Mouse (Mus musculus) embryonic facial prominence, embryonic 13.5 days (tissue): ENCODE measurements at regions not wholly inside any gene's neighbourhood (a gene's known extent, or its start where the extent isn't known, plus 50 kb on each side); places are given as distances from the start of the nearest gene placed in this dataset.
"Not testable (repeated sequence)": the region's sequence is repeated elsewhere in the genome, so short reads cannot be mapped to it uniquely, and the experiment has no call there.

Experiments used
- ATAC-seq: fragments of 200-750 bp; cut with Nextera tagmentation; 2 replicates; pipeline ENCODE4 v1.8.0; 2017; ENCODE audit warnings: low read depth; ENCODE audit not compliant: insufficient number of reproducible peaks, insufficient read depth, low FRiP score, low TSS enrichment
- H3K27ac ChIP-seq: fragments of 300-500 bp; sonication (generic); 2 replicates; pipeline ENCODE4 v1.5.1; 2015; ENCODE audit warnings: moderate library complexity, mild to moderate bottlenecking, inconsistent platforms
- H3K27me3 ChIP-seq: fragments of 300-500 bp; sonication (generic); 2 replicates; pipeline ENCODE4 v1.6.1; 2015; ENCODE audit warnings: mild to moderate bottlenecking, inconsistent platforms
- H3K36me3 ChIP-seq: fragments of 300-500 bp; sonication (generic); 2 replicates; pipeline ENCODE4 v1.6.1; 2015; ENCODE audit warnings: mild to moderate bottlenecking, inconsistent platforms
- H3K4me1 ChIP-seq: fragments of 300-500 bp; sonication (generic); 2 replicates; pipeline ENCODE4 v1.6.1; 2015; ENCODE audit warnings: inconsistent platforms
- H3K4me2 ChIP-seq: fragments of 300-500 bp; sonication (generic); 2 replicates; pipeline ENCODE4 v1.6.1; 2015; ENCODE audit warnings: moderate library complexity, mild to moderate bottlenecking, inconsistent platforms
- H3K4me3 ChIP-seq: fragments of 300-500 bp; sonication (generic); 2 replicates; pipeline ENCODE4 v1.5.1; 2015; ENCODE audit warnings: mild to moderate bottlenecking, inconsistent platforms
- H3K9ac ChIP-seq: fragments of 300-500 bp; sonication (generic); 2 replicates; pipeline ENCODE4 v1.6.1; 2015; ENCODE audit warnings: mild to moderate bottlenecking, inconsistent platforms
- H3K9me3 ChIP-seq: fragments of 300-500 bp; sonication (generic); 2 replicates; pipeline ENCODE4 v1.6.1; 2016; ENCODE audit warnings: inconsistent platforms
- WGBS: fragments of 180-500 bp; shearing (Covaris S2); methylation state at CpG from one replicate; pipeline ENCODE4 v1.1.7; 2015; ENCODE audit warnings: mixed read lengths; 5-methylcytosine and 5-hydroxymethylcytosine counted together

DNA sequence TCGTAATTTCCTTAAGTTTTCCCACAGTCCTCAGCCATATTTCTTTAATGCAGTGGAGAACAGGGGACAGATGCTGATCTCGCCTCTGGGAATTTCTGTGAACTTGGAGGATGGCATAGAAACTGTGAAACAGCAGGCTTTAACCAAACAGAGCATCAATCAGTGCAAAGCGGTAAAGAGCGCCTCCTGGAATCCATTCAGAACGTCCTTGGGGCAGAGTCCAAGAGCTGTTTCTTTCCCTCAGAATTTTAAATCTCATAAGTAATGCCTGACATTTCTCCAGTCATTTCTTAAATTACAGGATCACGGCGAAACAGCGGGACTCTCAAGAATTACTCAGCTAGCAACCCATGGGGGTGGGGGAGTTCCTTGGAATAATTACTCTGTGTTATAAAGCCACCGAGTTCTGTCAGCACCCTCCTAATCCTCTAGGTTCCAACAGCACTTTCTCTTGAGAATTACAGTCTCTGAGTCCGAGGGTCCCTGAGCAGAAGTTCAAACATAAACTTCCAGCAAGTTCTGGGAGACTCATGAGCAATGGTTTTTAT is 105.2 kb upstream of the Rhobtb1 start:
- 10% methylated on average over 10 of the region's 10 CpGs for WGBS
- Histone ChIP-seq H3K4me2 (peak overlapping the region; percentile 29), H3K9ac (no peak overlapping the region), H3K27me3 (no peaks in the 10 kb centered on the region), H3K27ac (peak overlapping the region; percentile 62), H3K4me1 (peaks cover 27% of the 10 kb centered on the region), H3K9me3 (no peaks in the 10 kb centered on the region), H3K4me3 (no peak overlapping the region), H3K36me3 (no peaks in the 10 kb centered on the region)
- no peak; the same call in 1 of the 2 replicates for ATAC-seq

- 65% methylated on average over 11 of the region's 11 CpGs for WGBS
- H3K4me2 ChIP-seq: no peak overlapping the region
These were observed 73.2 kb upstream of the Rhobtb1 start for GRCm38 (mm10) chr10:69078008-69078407.

GRCm38 (mm10) chr10:69086184-69086583 is 65.0 kb upstream of the Rhobtb1 start:
- H3K27me3 ChIP-seq: no peaks in the 10 kb centered on the region
- no peak overlapping the region for H3K4me3 ChIP-seq
- no peaks in the 10 kb centered on the region for H3K9me3 ChIP-seq
- H3K27ac ChIP-seq: no peak overlapping the region
- H3K4me2 ChIP-seq: no peak overlapping the region
- no peak for ATAC-seq
- H3K36me3 ChIP-seq: no peaks in the 10 kb centered on the region
- 87% methylated on average over 1 of the region's 1 CpGs for WGBS
- no peaks in the 10 kb centered on the region for H3K4me1 ChIP-seq
- no peak overlapping the region for H3K9ac ChIP-seq

More at GRCm38 (mm10) chr10:69078008-69078407, 73.2 kb upstream of the Rhobtb1 start:
- 0 out of 2 replicates have a peak, but pooled peaks cover 3% of the 10 kb centered on the region for H3K4me1 ChIP-seq
- no peak overlapping the region for H3K27ac ChIP-seq
- H3K4me3 ChIP-seq: no peak overlapping the region
- no peaks in the 10 kb centered on the region for H3K9me3 ChIP-seq
- H3K27me3 ChIP-seq: no peaks in the 10 kb centered on the region
- H3K36me3 ChIP-seq: no peaks in the 10 kb centered on the region
- no peak for ATAC-seq
- no peak overlapping the region for H3K9ac ChIP-seq

- H3K9ac ChIP-seq: no peak overlapping the region
- H3K9me3 ChIP-seq: no peaks in the 10 kb centered on the region
- no peak overlapping the region for H3K4me2 ChIP-seq
- ATAC-seq: no peak
- H3K4me1 ChIP-seq: no peaks in the 10 kb centered on the region
- 77% methylated on average over 3 of the region's 3 CpGs for WGBS
- no peak overlapping the region for H3K27ac ChIP-seq
- no peaks in the 10 kb centered on the region for H3K27me3 ChIP-seq
- no peak overlapping the region for H3K4me3 ChIP-seq
- H3K36me3 ChIP-seq: no peaks in the 10 kb centered on the region
These were observed 59.4 kb upstream of the Rhobtb1 start for GRCm38 (mm10) chr10:69091872-69092271.

DNA sequence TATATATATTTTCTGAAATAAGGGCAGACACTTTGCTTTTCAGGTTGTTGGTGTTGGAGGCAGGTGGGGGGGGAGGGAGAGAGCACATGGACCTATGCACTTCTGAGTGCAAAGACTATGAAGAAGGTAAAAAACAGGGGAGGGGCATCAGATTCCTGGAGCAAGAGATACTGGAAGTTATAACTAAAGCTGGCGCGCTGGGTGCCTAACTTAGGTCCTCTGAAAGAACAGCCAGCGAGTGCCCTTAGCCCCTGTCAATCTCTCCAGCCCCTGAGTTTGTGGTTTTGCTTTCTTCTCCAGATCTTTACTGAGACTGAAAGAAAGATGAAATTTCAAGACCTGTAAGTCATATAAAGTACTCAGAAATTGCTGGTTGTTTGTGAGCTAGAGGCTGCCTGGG is 51.2 kb upstream of the Rhobtb1 start:
- ATAC-seq: no peak
- WGBS: 80% methylated on average over 3 of the region's 3 CpGs
- Histone ChIP-seq H3K27me3 (no peaks in the 10 kb centered on the region), H3K4me3 (no peak overlapping the region), H3K9ac (no peak overlapping the region), H3K4me2 (no peak overlapping the region), H3K9me3 (no peaks in the 10 kb centered on the region), H3K4me1 (peaks cover 13% of the 10 kb centered on the region), H3K36me3 (no peaks in the 10 kb centered on the region), H3K27ac (no peak overlapping the region)

DNA sequence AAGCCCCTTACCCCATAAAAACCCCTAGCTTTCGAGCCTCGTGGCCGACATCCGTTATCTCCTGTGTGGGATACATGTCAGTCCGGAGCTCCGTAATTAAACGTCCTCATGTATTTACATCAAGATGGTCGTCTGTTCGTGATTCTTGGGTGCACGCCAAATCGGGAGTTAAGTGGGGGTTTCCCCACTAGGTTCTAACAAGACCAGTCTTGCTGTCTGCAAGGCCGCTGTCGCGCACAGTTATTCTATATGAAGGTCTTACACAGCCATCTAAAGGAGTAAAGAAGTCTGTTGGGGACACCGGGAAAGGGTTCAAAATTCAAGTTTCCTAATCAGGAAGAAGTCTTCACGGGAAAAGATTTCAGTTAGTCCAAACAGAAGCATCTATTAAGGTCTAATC is 50.5 kb upstream of the Rhobtb1 start:
- not testable (repeated sequence) for H3K4me3 ChIP-seq, H3K27me3 ChIP-seq, H3K9me3 ChIP-seq, H3K9ac ChIP-seq, H3K4me2 ChIP-seq, ATAC-seq, H3K36me3 ChIP-seq, H3K27ac ChIP-seq
- 70% methylated on average over 16 of the region's 16 CpGs for WGBS
- peaks cover 14% of the 10 kb centered on the region for H3K4me1 ChIP-seq
